Mouse (Mus musculus) midbrain, embryonic 11.5 days (tissue): ENCODE measurements around the gene Ranbp17. TPM values are rescaled to one million over a fixed set of nuclear protein-coding genes. Genes with fewer than 3 reads are reported as not detected.

Experiments
- ATAC-seq: fragments of 200-750 bp; cut with Nextera tagmentation; 2 replicates; pipeline ENCODE4 v1.8.0; 2017; ENCODE audit warnings: moderate TSS enrichment, moderate library complexity; ENCODE audit not compliant: low FRiP score
- DNase-seq: peaks from one replicate; pipeline ENCODE4 v3.0.0; 2015; ENCODE audit warnings: low spot score; ENCODE audit errors: missing footprints
- H3K27ac ChIP-seq: fragments of 300-500 bp; sonication (generic); 2 replicates; pipeline ENCODE4 v1.5.1; 2014; ENCODE audit warnings: low read depth, low read length
- H3K27me3 ChIP-seq: fragments of 300-500 bp; sonication (generic); 2 replicates; pipeline ENCODE4 v1.6.1; 2014; ENCODE audit warnings: mild to moderate bottlenecking, low read length, moderate library complexity, mixed read lengths; ENCODE audit not compliant: control insufficient read depth, insufficient read depth
- H3K36me3 ChIP-seq: fragments of 300-500 bp; sonication (generic); 2 replicates; pipeline ENCODE4 v1.6.1; 2014; ENCODE audit warnings: mild to moderate bottlenecking, low read length, moderate library complexity, mixed read lengths; ENCODE audit not compliant: control insufficient read depth, insufficient read depth
- H3K4me1 ChIP-seq: fragments of 300-500 bp; sonication (generic); 2 replicates; pipeline ENCODE4 v1.6.1; 2014; ENCODE audit warnings: low read length; ENCODE audit not compliant: control insufficient read depth, insufficient read depth
- H3K4me2 ChIP-seq: fragments of 300-500 bp; sonication (generic); 2 replicates; pipeline ENCODE4 v1.6.1; 2014; ENCODE audit warnings: mild to moderate bottlenecking, moderate library complexity
- H3K4me3 ChIP-seq: fragments of 300-500 bp; sonication (generic); 2 replicates; pipeline ENCODE4 v1.5.1; 2014; ENCODE audit warnings: low read depth, low read length
- H3K9ac ChIP-seq: fragments of 300-500 bp; sonication (generic); 2 replicates; pipeline ENCODE4 v1.6.1; 2014; ENCODE audit warnings: low read length
- H3K9me3 ChIP-seq: fragments of 300-500 bp; sonication (generic); 2 replicates; pipeline ENCODE4 v1.6.1; 2016; ENCODE audit warnings: low read length; ENCODE audit not compliant: control insufficient read depth
- WGBS: fragments of 180-500 bp; shearing (Covaris S2); extraction: QIAGEN DNeasy Blood & Tissue Kit; methylation state at CpG from one replicate; pipeline ENCODE4 v1.1.7; 2014; 5-methylcytosine and 5-hydroxymethylcytosine counted together
- polyA plus RNA-seq: library from polyadenylated mRNA; unstranded; fragments of >200 nt; fragmentation: Nextera tagmentation; extraction: Ambion mirVana; gene quantifications from 2 replicates; pipeline ENCODE4 v1.2.1, GENCODE M21; 2014

Ranbp17 gene
- polyA plus RNA-seq, 1 experiment from 2014 or later = 14.8 TPM

GRCm38 (mm10) chr11:33388685-33389084 is 124.9 kb downstream of the Ranbp17 start:
- no peak overlapping the region for H3K4me2 ChIP-seq
- no peak overlapping the region for H3K9ac ChIP-seq
- 94% methylated on average over 2 of the region's 2 CpGs for WGBS
- no peak overlapping the region for H3K4me3 ChIP-seq
- H3K4me1 ChIP-seq = no peaks in the 10 kb centered on the region
- no peaks in the 10 kb centered on the region for H3K27me3 ChIP-seq
- DNase-seq (no peak), ATAC-seq (no peak)
- H3K27ac ChIP-seq = no peak overlapping the region
- no peaks in the 10 kb centered on the region for H3K9me3 ChIP-seq
- H3K36me3 ChIP-seq = no peaks in the 10 kb centered on the region

GRCm38 (mm10) chr11:33361867-33362266 is 151.7 kb downstream of the Ranbp17 start:
- H3K27ac ChIP-seq = no peak overlapping the region
- H3K4me1 ChIP-seq = no peaks in the 10 kb centered on the region
- no peak overlapping the region for H3K4me2 ChIP-seq
- H3K9me3 ChIP-seq = no peaks in the 10 kb centered on the region
- H3K27me3 ChIP-seq = no peaks in the 10 kb centered on the region
- no peak overlapping the region for H3K9ac ChIP-seq
- H3K36me3 ChIP-seq = no peaks in the 10 kb centered on the region
- DNase-seq = no peak
- WGBS = 83% methylated on average over 5 of the region's 5 CpGs
- no peak for ATAC-seq
- no peak overlapping the region for H3K4me3 ChIP-seq

GRCm38 (mm10) chr11:33349269-33349668 is 164.3 kb downstream of the Ranbp17 start:
- no peak overlapping the region for H3K9ac ChIP-seq
- no peaks in the 10 kb centered on the region for H3K36me3 ChIP-seq
- H3K27me3 ChIP-seq = no peaks in the 10 kb centered on the region
- no peak overlapping the region for H3K4me2 ChIP-seq
- H3K4me3 ChIP-seq = no peak overlapping the region
- WGBS = 83% methylated on average over 2 of the region's 2 CpGs
- no peak for ATAC-seq
- no peaks in the 10 kb centered on the region for H3K4me1 ChIP-seq
- DNase-seq = no peak
- no peaks in the 10 kb centered on the region for H3K9me3 ChIP-seq
- no peak overlapping the region for H3K27ac ChIP-seq

GRCm38 (mm10) chr11:33342061-33342460 is 171.5 kb downstream of the Ranbp17 start:
- 92% methylated on average over 2 of the region's 2 CpGs for WGBS
- no peaks in the 10 kb centered on the region for H3K9me3 ChIP-seq
- no peak for ATAC-seq
- no peaks in the 10 kb centered on the region for H3K4me1 ChIP-seq
- DNase-seq = no peak
- H3K4me3 ChIP-seq = no peak overlapping the region
- H3K27ac ChIP-seq = no peak overlapping the region
- H3K27me3 ChIP-seq = no peaks in the 10 kb centered on the region
- no peak overlapping the region for H3K4me2 ChIP-seq
- no peaks in the 10 kb centered on the region for H3K36me3 ChIP-seq
- no peak overlapping the region for H3K9ac ChIP-seq

- H3K36me3 ChIP-seq = no peaks in the 10 kb centered on the region
- 16% methylated on average over 7 of the region's 7 CpGs for WGBS
- no peak overlapping the region for H3K27ac ChIP-seq
- H3K4me2 ChIP-seq = no peak overlapping the region
- no peaks in the 10 kb centered on the region for H3K9me3 ChIP-seq
- 0 out of 2 replicates have a peak, but pooled peaks cover 2% of the 10 kb centered on the region for H3K27me3 ChIP-seq
- no peak overlapping the region for H3K4me3 ChIP-seq
- H3K4me1 ChIP-seq = 0 out of 2 replicates have a peak, but pooled peaks cover 2% of the 10 kb centered on the region
- peak; percentile 92 for DNase-seq
- ATAC-seq = peak; percentile 68
- no peak overlapping the region for H3K9ac ChIP-seq
Measured at GRCm38 (mm10) chr11:33336552-33337121, 176.9 kb downstream of the Ranbp17 start.

- DNase-seq (no peak), ATAC-seq (no peak)
- no peaks in the 10 kb centered on the region for H3K36me3 ChIP-seq
- H3K4me3 ChIP-seq = no peak overlapping the region
- no peak overlapping the region for H3K9ac ChIP-seq
- 0 out of 2 replicates have a peak, but pooled peaks cover 2% of the 10 kb centered on the region for H3K4me1 ChIP-seq
- H3K27me3 ChIP-seq = 0 out of 2 replicates have a peak, but pooled peaks cover 2% of the 10 kb centered on the region
- no peak overlapping the region for H3K27ac ChIP-seq
- 82% methylated on average over 3 of the region's 3 CpGs for WGBS
- H3K9me3 ChIP-seq = no peaks in the 10 kb centered on the region
- no peak overlapping the region for H3K4me2 ChIP-seq
Measured at GRCm38 (mm10) chr11:33335616-33336015, 177.9 kb downstream of the Ranbp17 start.

- ATAC-seq = no peak
- DNase-seq = no peak
- H3K27me3 ChIP-seq = 0 out of 2 replicates have a peak, but pooled peaks cover 2% of the 10 kb centered on the region
- 0 out of 2 replicates have a peak, but pooled peaks cover 2% of the 10 kb centered on the region for H3K4me1 ChIP-seq
- H3K36me3 ChIP-seq = no peaks in the 10 kb centered on the region
- H3K4me2 ChIP-seq = no peak overlapping the region
- WGBS = 19% methylated on average over 5 of the region's 5 CpGs
- no peak overlapping the region for H3K27ac ChIP-seq
- H3K4me3 ChIP-seq = no peak overlapping the region
- H3K9me3 ChIP-seq = no peaks in the 10 kb centered on the region
- H3K9ac ChIP-seq = no peak overlapping the region
Measured at GRCm38 (mm10) chr11:33332137-33332536, 181.4 kb downstream of the Ranbp17 start.

GRCm38 (mm10) chr11:33319006-33319611 is 194.4 kb downstream of the Ranbp17 start:
- Histone ChIP-seq H3K9me3 (no peaks in the 10 kb centered on the region), H3K9ac (no peak overlapping the region), H3K27ac (no peak overlapping the region), H3K36me3 (no peaks in the 10 kb centered on the region), H3K4me2 (no peak overlapping the region), H3K4me3 (no peak overlapping the region), H3K4me1 (no peaks in the 10 kb centered on the region), H3K27me3 (no peaks in the 10 kb centered on the region)
- WGBS = 92% methylated on average over 7 of the region's 7 CpGs
- no peak for ATAC-seq
- DNase-seq = no peak

GRCm38 (mm10) chr11:33309566-33309965 is 204.0 kb downstream of the Ranbp17 start:
- H3K27ac ChIP-seq = no peak overlapping the region
- H3K9me3 ChIP-seq = no peaks in the 10 kb centered on the region
- no peaks in the 10 kb centered on the region for H3K36me3 ChIP-seq
- ATAC-seq (no peak), DNase-seq (no peak)
- no peaks in the 10 kb centered on the region for H3K4me1 ChIP-seq
- no peak overlapping the region for H3K4me2 ChIP-seq
- H3K9ac ChIP-seq = no peak overlapping the region
- 83% methylated on average over 4 of the region's 4 CpGs for WGBS
- H3K4me3 ChIP-seq = no peak overlapping the region
- no peaks in the 10 kb centered on the region for H3K27me3 ChIP-seq
